Mouse (Mus musculus): ENCODE results near the gene Atp2c1. TPM values are rescaled to one million over a fixed set of nuclear protein-coding genes. Genes with fewer than 3 reads are reported as not detected.

Gene Atp2c1
- polyA plus RNA-seq, 1 experiment from 2014 or later: 63.9 TPM

GRCm38 (mm10) chr9:105376411-105376810 is 150.7 kb downstream of the Atp2c1 start:
- no peaks in the 10 kb centered on the region for H3K36me3 ChIP-seq (replicated peaks; ENCODE audit: control insufficient read depth, insufficient read depth, low read depth, low read length)
- H3K4me3 ChIP-seq (ENCODE audit: low read depth, low read length): no peak overlapping the region
- WGBS: 88% methylated on average over 7 of the region's 7 CpGs
- no peaks in the 10 kb centered on the region for H3K9me3 ChIP-seq (replicated peaks; ENCODE audit: control insufficient read depth, low read length)
- H3K4me2 ChIP-seq (ENCODE audit: low read depth, low read length): no peak overlapping the region
- DNase-seq (ENCODE audit: low spot score) (no peak), ATAC-seq (replicated peaks; ENCODE audit: insufficient number of reproducible peaks, low FRiP score, low TSS enrichment, low read depth) (no peak)
- H3K27me3 ChIP-seq (ENCODE audit: control insufficient read depth, insufficient read depth, low read length): no peaks in the 10 kb centered on the region
- H3K4me1 ChIP-seq (ENCODE audit: control insufficient read depth, insufficient read depth, low read length): no peaks in the 10 kb centered on the region
- no peak overlapping the region for H3K9ac ChIP-seq (replicated peaks; ENCODE audit: low read length)
- H3K27ac ChIP-seq (replicated peaks; ENCODE audit: low read depth, low read length): no peak overlapping the region

DNA sequence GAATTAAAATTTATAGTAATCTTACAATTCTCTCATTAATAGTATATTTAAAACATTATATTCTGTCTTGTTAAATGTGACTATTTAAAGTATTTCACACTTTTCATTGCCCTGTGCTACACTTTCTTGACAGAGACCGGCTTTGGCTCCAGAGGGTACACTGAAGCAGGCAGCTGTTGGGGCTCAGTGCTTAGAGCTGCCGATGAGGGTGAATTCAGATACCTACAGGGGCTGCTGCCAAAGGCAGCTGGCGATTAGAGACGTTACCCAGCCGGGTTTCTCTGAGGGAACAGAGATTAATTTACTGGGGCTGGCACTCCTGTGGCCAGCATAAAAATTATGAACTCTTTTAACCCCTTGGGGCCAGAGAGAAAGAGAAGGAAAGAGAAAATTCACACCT is 152.8 kb downstream of the Atp2c1 start:
- no peak overlapping the region for H3K4me3 ChIP-seq (ENCODE audit: low read depth, low read length)
- no peaks in the 10 kb centered on the region for H3K36me3 ChIP-seq (replicated peaks; ENCODE audit: control insufficient read depth, insufficient read depth, low read depth, low read length)
- no peak overlapping the region for H3K9ac ChIP-seq (replicated peaks; ENCODE audit: low read length)
- no peak overlapping the region for H3K27ac ChIP-seq (replicated peaks; ENCODE audit: low read depth, low read length)
- no peak overlapping the region for H3K4me2 ChIP-seq (ENCODE audit: low read depth, low read length)
- no peaks in the 10 kb centered on the region for H3K4me1 ChIP-seq (ENCODE audit: control insufficient read depth, insufficient read depth, low read length)
- H3K9me3 ChIP-seq (replicated peaks; ENCODE audit: control insufficient read depth, low read length): no peaks in the 10 kb centered on the region
- no peak for ATAC-seq (replicated peaks; ENCODE audit: insufficient number of reproducible peaks, low FRiP score, low TSS enrichment, low read depth)
- 77% methylated on average over 5 of the region's 5 CpGs for WGBS
- no peaks in the 10 kb centered on the region for H3K27me3 ChIP-seq (ENCODE audit: control insufficient read depth, insufficient read depth, low read length)
- DNase-seq (ENCODE audit: low spot score): no peak

DNA sequence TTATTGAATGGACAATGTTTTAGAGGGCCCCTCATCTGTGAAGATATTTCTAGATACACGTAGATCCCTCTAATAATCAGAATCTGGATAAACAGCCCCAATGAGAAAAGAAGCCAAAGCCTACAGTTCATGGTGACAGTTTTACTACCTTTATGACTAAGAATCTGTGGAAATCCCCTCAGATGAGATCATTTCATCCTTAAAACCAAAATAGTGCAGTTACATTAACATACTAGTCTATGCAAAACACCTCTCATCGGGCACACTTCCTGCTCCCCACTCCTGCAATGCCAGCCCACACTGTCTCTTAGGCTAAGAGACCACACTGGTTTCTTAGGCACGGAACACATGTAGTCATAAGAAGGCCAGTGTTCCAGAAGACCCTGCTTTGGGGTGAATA is 158.5 kb downstream of the Atp2c1 start:
- WGBS: 86% methylated on average over 3 of the region's 3 CpGs
- ATAC-seq (replicated peaks; ENCODE audit: insufficient number of reproducible peaks, low FRiP score, low TSS enrichment, low read depth) (no peak), DNase-seq (ENCODE audit: low spot score) (no peak)
- H3K4me1 ChIP-seq (ENCODE audit: control insufficient read depth, insufficient read depth, low read length): no peaks in the 10 kb centered on the region
- no peak overlapping the region for H3K4me2 ChIP-seq (ENCODE audit: low read depth, low read length)
- no peaks in the 10 kb centered on the region for H3K27me3 ChIP-seq (ENCODE audit: control insufficient read depth, insufficient read depth, low read length)
- H3K4me3 ChIP-seq (ENCODE audit: low read depth, low read length): no peak overlapping the region
- no peaks in the 10 kb centered on the region for H3K36me3 ChIP-seq (replicated peaks; ENCODE audit: control insufficient read depth, insufficient read depth, low read depth, low read length)
- no peaks in the 10 kb centered on the region for H3K9me3 ChIP-seq (replicated peaks; ENCODE audit: control insufficient read depth, low read length)
- H3K27ac ChIP-seq (replicated peaks; ENCODE audit: low read depth, low read length): no peak overlapping the region
- H3K9ac ChIP-seq (replicated peaks; ENCODE audit: low read length): no peak overlapping the region

GRCm38 (mm10) chr9:105366199-105366598 is 160.9 kb downstream of the Atp2c1 start:
- 89% methylated on average over 4 of the region's 4 CpGs for WGBS
- no peak for ATAC-seq (replicated peaks; ENCODE audit: insufficient number of reproducible peaks, low FRiP score, low TSS enrichment, low read depth)

DNA sequence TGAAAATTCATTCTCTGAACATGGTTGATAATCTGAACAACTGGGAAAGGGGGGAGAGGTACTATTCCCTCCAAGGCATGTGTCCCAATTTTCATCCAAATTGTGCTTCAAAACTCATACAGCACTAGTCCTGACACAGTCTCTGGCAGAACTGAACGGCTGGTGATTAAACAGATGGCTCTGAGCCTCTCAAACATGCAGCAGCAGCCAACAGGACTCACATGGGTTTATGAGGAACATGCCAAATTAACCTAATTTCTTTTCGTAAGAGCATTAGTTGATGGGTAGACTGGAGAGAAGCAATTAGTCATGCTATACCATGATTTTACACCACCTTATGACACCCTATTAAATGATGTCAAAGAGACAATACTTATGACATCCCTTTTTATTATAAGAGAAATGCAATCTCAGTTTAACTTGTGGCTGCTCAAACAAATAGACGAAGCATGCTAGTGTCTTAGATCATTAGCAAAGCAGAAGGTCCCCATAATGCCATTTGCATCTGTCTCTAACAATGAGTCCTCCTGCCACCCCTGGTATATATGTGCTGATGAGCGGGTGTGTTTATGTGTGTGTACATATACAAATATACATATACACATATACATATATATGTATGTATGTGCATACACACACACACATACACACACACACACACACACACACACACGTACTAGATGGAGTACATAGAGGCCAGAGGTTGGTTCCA is 163.4 kb downstream of the Atp2c1 start:
- no peak for ATAC-seq (replicated peaks; ENCODE audit: insufficient number of reproducible peaks, low FRiP score, low TSS enrichment, low read depth)
- no peak overlapping the region for H3K9ac ChIP-seq (replicated peaks; ENCODE audit: low read length)
- WGBS: 77% methylated on average over 5 of the region's 5 CpGs

More at GRCm38 (mm10) chr9:105366199-105366598, 160.9 kb downstream of the Atp2c1 start:
- H3K4me1 ChIP-seq (ENCODE audit: control insufficient read depth, insufficient read depth, low read length): no peaks in the 10 kb centered on the region
- H3K27ac ChIP-seq (replicated peaks; ENCODE audit: low read depth, low read length): no peak overlapping the region
- no peaks in the 10 kb centered on the region for H3K9me3 ChIP-seq (replicated peaks; ENCODE audit: control insufficient read depth, low read length)
- no peaks in the 10 kb centered on the region for H3K36me3 ChIP-seq (replicated peaks; ENCODE audit: control insufficient read depth, insufficient read depth, low read depth, low read length)
- no peaks in the 10 kb centered on the region for H3K27me3 ChIP-seq (ENCODE audit: control insufficient read depth, insufficient read depth, low read length)
- H3K9ac ChIP-seq (replicated peaks; ENCODE audit: low read length): no peak overlapping the region
- H3K4me3 ChIP-seq (ENCODE audit: low read depth, low read length): no peak overlapping the region
- no peak for DNase-seq (ENCODE audit: low spot score)
- H3K4me2 ChIP-seq (ENCODE audit: low read depth, low read length): no peak overlapping the region

DNA sequence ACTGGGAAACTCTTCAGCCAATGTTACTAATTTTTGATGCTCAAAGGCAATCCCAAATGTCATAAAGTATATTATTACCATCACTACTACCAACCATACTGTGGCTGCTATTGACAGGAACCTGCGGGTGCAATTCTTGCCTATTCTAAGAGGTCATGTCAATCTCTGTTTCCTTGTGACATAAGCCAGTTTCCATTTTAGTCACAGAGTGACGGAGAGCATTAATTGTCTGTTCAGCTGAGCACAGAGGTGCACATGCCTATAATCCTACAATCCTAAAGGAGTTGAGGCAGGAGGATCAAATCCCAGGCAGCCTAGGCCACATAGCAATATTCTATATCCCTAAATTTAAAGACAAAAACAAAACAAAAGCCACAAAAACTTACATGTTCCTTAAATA is 164.9 kb downstream of the Atp2c1 start:
- H3K4me3 ChIP-seq (ENCODE audit: low read depth, low read length): no peak overlapping the region
- 90% methylated on average over 2 of the region's 2 CpGs for WGBS
- no peak for ATAC-seq (replicated peaks; ENCODE audit: insufficient number of reproducible peaks, low FRiP score, low TSS enrichment, low read depth)
- no peak overlapping the region for H3K4me2 ChIP-seq (ENCODE audit: low read depth, low read length)
- H3K36me3 ChIP-seq (replicated peaks; ENCODE audit: control insufficient read depth, insufficient read depth, low read depth, low read length): no peaks in the 10 kb centered on the region
- H3K4me1 ChIP-seq (ENCODE audit: control insufficient read depth, insufficient read depth, low read length): no peaks in the 10 kb centered on the region
- H3K27ac ChIP-seq (replicated peaks; ENCODE audit: low read depth, low read length): no peak overlapping the region
- H3K9ac ChIP-seq (replicated peaks; ENCODE audit: low read length): no peak overlapping the region
- no peaks in the 10 kb centered on the region for H3K27me3 ChIP-seq (ENCODE audit: control insufficient read depth, insufficient read depth, low read length)
- DNase-seq (ENCODE audit: low spot score): no peak
- no peaks in the 10 kb centered on the region for H3K9me3 ChIP-seq (replicated peaks; ENCODE audit: control insufficient read depth, low read length)

More for the DNA sequence above, 163.4 kb downstream of the Atp2c1 start:
- Histone ChIP-seq H3K4me1 (ENCODE audit: control insufficient read depth, insufficient read depth, low read length) (no peaks in the 10 kb centered on the region), H3K36me3 (replicated peaks; ENCODE audit: control insufficient read depth, insufficient read depth, low read depth, low read length) (no peaks in the 10 kb centered on the region), H3K27me3 (ENCODE audit: control insufficient read depth, insufficient read depth, low read length) (no peaks in the 10 kb centered on the region), H3K9me3 (replicated peaks; ENCODE audit: control insufficient read depth, low read length) (no peaks in the 10 kb centered on the region), H3K27ac (replicated peaks; ENCODE audit: low read depth, low read length) (no peak overlapping the region), H3K4me3 (ENCODE audit: low read depth, low read length) (no peak overlapping the region), H3K4me2 (ENCODE audit: low read depth, low read length) (no peak overlapping the region)
- no peak for DNase-seq (ENCODE audit: low spot score)

Other genes with a start within 250 kb of the Atp2c1 start
- 17.0 and 20.4 TPM in 2 replicates for gene Aste1, start 131.9 kb downstream of the Atp2c1 start, polyA plus RNA-seq (2014; fragmentation: Nextera tagmentation; extraction: Ambion mirVana)
- 0.43 and 0.50 TPM in 2 replicates for gene Nek11, start 131.8 kb downstream of the Atp2c1 start, polyA plus RNA-seq (2014; fragmentation: Nextera tagmentation; extraction: Ambion mirVana)
- 26.8 and 28.4 TPM in 2 replicates for gene Pik3r4, start 115.7 kb upstream of the Atp2c1 start, polyA plus RNA-seq (2014; fragmentation: Nextera tagmentation; extraction: Ambion mirVana)

Measured in embryonic facial prominence, embryonic 11.5 days (tissue).